Mouse (Mus musculus) embryonic facial prominence, embryonic 10.5 days (tissue): Measurements from ENCODE around the gene Nudt15. TPM values are rescaled to one million over a fixed set of nuclear protein-coding genes. Genes with fewer than 3 reads are reported as not detected.
"Not testable (repeated sequence)": the region's sequence is repeated elsewhere in the genome, so short reads cannot be mapped to it uniquely, and the experiment has no call there.

Source experiments
- DNase-seq: peaks from one replicate; pipeline ENCODE4 v3.0.0-alpha.2; 2017; ENCODE audit warnings: low spot score
- H3K27ac ChIP-seq: fragments of 300-500 bp; sonication (generic); replicated peaks from 2 replicates; pipeline ENCODE4 v1.5.1; 2016; ENCODE audit warnings: mild to moderate bottlenecking
- H3K27me3 ChIP-seq: fragments of 300-500 bp; sonication (generic); replicated peaks from 2 replicates; pipeline ENCODE4 v1.6.1; 2016; ENCODE audit warnings: low read depth, mild to moderate bottlenecking; ENCODE audit not compliant: poor library complexity, severe bottlenecking
- H3K36me3 ChIP-seq: fragments of 300-500 bp; sonication (generic); replicated peaks from 2 replicates; pipeline ENCODE4 v1.6.1; 2016; ENCODE audit warnings: mild to moderate bottlenecking, moderate library complexity
- H3K4me1 ChIP-seq: fragments of 300-500 bp; sonication (generic); 2 replicates; pipeline ENCODE4 v1.6.1; 2016
- H3K4me3 ChIP-seq: fragments of 300-500 bp; sonication (generic); 2 replicates; pipeline ENCODE4 v1.5.1; 2016; ENCODE audit warnings: mild to moderate bottlenecking, moderate library complexity
- H3K9me3 ChIP-seq: fragments of 300-500 bp; sonication (generic); 2 replicates; pipeline ENCODE4 v1.6.1; 2016; ENCODE audit warnings: mild to moderate bottlenecking
- WGBS: fragments of 180-500 bp; shearing (Covaris S2); methylation state at CpG from one replicate; pipeline ENCODE4 v1.1.7; 2016; 5-methylcytosine and 5-hydroxymethylcytosine counted together
- polyA plus RNA-seq: library from polyadenylated mRNA; unstranded; fragments of >200 nt; fragmentation: Nextera tagmentation; extraction: Ambion mirVana; gene quantifications from 2 replicates; pipeline ENCODE4 v1.2.1, GENCODE M21; 2016

Gene Nudt15
- 6.9 and 8.5 TPM in 2 replicates for polyA plus RNA-seq

- 88% methylated on average over 3 of the region's 3 CpGs for WGBS
- Histone ChIP-seq H3K9me3 (no peaks in the 10 kb centered on the region), H3K27me3 (no peaks in the 10 kb centered on the region), H3K4me1 (peaks cover 5% of the 10 kb centered on the region), H3K36me3 (no peaks in the 10 kb centered on the region), H3K4me3 (no peak within 1 kb of the TSS), H3K27ac (no peak within 1 kb of the TSS)
- DNase-seq = no peak
Measured at GRCm38 (mm10) chr14:73548051-73548450, at the start of gene Nudt15. Gene Nudt15 (minus strand): TSS chr14:73548242.

- Histone ChIP-seq H3K36me3 (peaks cover 79% of the 10 kb centered on the region), H3K27me3 (no peaks in the 10 kb centered on the region), H3K4me1 (no peaks in the 10 kb centered on the region), H3K9me3 (no peaks in the 10 kb centered on the region), H3K27ac (no peak overlapping the region), H3K4me3 (no peak overlapping the region)
- 82% methylated on average over 1 of the region's 1 CpGs for WGBS
- no peak for DNase-seq
Measured at GRCm38 (mm10) chr14:73592166-73592565, 44.1 kb upstream of the Nudt15 start.

GRCm38 (mm10) chr14:73588080-73588479 lies 40.0 kb upstream of the Nudt15 start:
- Histone ChIP-seq H3K36me3 (peaks cover 48% of the 10 kb centered on the region), H3K27ac (no peak overlapping the region)

GRCm38 (mm10) chr14:73576336-73576735 lies 28.3 kb upstream of the Nudt15 start:
- Histone ChIP-seq H3K4me3 (no peak overlapping the region), H3K27me3 (no peaks in the 10 kb centered on the region), H3K36me3 (peaks cover 63% of the 10 kb centered on the region), H3K27ac (no peak overlapping the region), H3K4me1 (no peaks in the 10 kb centered on the region), H3K9me3 (no peaks in the 10 kb centered on the region)
- no peak for DNase-seq

More at GRCm38 (mm10) chr14:73588080-73588479, 40.0 kb upstream of the Nudt15 start:
- Histone ChIP-seq H3K4me3 (no peak overlapping the region), H3K4me1 (no peaks in the 10 kb centered on the region), H3K9me3 (no peaks in the 10 kb centered on the region), H3K27me3 (no peaks in the 10 kb centered on the region)
- no peak for DNase-seq
- 84% methylated on average over 1 of the region's 1 CpGs for WGBS

- no peaks in the 10 kb centered on the region for H3K27me3 ChIP-seq
- H3K9me3 ChIP-seq = no peaks in the 10 kb centered on the region
- 90% methylated on average over 5 of the region's 5 CpGs for WGBS
- no peak for DNase-seq
- peaks cover 66% of the 10 kb centered on the region for H3K36me3 ChIP-seq
- no peak overlapping the region for H3K4me3 ChIP-seq
- no peaks in the 10 kb centered on the region for H3K4me1 ChIP-seq
- no peak overlapping the region for H3K27ac ChIP-seq
Measured at GRCm38 (mm10) chr14:73574053-73574452, 26.0 kb upstream of the Nudt15 start.

GRCm38 (mm10) chr14:73571143-73571542 lies 23.1 kb upstream of the Nudt15 start:
- H3K4me3 ChIP-seq = no peak overlapping the region
- no peaks in the 10 kb centered on the region for H3K27me3 ChIP-seq
- peaks cover 67% of the 10 kb centered on the region for H3K36me3 ChIP-seq
- 86% methylated on average over 4 of the region's 4 CpGs for WGBS
- H3K9me3 ChIP-seq = no peaks in the 10 kb centered on the region
- DNase-seq = no peak
- H3K27ac ChIP-seq = no peak overlapping the region
- no peaks in the 10 kb centered on the region for H3K4me1 ChIP-seq

- H3K36me3 ChIP-seq = peaks cover 55% of the 10 kb centered on the region
- DNase-seq, H3K27me3 ChIP-seq, H3K4me3 ChIP-seq, H3K9me3 ChIP-seq, H3K4me1 ChIP-seq, H3K27ac ChIP-seq: not testable (repeated sequence)
- 90% methylated on average over 4 of the region's 4 CpGs for WGBS
Measured at GRCm38 (mm10) chr14:73569831-73570230, 21.8 kb upstream of the Nudt15 start.

GRCm38 (mm10) chr14:73553122-73553696 lies 5.2 kb upstream of the Nudt15 start:
- Histone ChIP-seq H3K27ac (peak overlapping the region; percentile 95), H3K4me1 (peaks cover 14% of the 10 kb centered on the region), H3K4me3 (peak overlapping the region; percentile 94), H3K9me3 (no peaks in the 10 kb centered on the region), H3K27me3 (no peaks in the 10 kb centered on the region), H3K36me3 (peaks cover 24% of the 10 kb centered on the region)
- under 1% methylated on average over 10 of the region's 10 CpGs for WGBS
- no peak for DNase-seq

- H3K4me1 ChIP-seq = peaks cover 14% of the 10 kb centered on the region
- no peaks in the 10 kb centered on the region for H3K27me3 ChIP-seq
- peak overlapping the region; percentile 94 for H3K4me3 ChIP-seq
- WGBS = 4% methylated on average over 61 of the region's 61 CpGs
- H3K27ac ChIP-seq = peak overlapping the region; percentile 95
- peaks cover 22% of the 10 kb centered on the region for H3K36me3 ChIP-seq
- peak; percentile 98 for DNase-seq
- H3K9me3 ChIP-seq = no peaks in the 10 kb centered on the region
Measured at GRCm38 (mm10) chr14:73552341-73553121, 4.5 kb upstream of the Nudt15 start.

GRCm38 (mm10) chr14:73551164-73551563 lies 3.1 kb upstream of the Nudt15 start:
- Histone ChIP-seq H3K36me3 (peaks cover 9% of the 10 kb centered on the region), H3K4me3 (no peak overlapping the region), H3K27me3 (no peaks in the 10 kb centered on the region), H3K9me3 (no peaks in the 10 kb centered on the region), H3K27ac (no peak overlapping the region), H3K4me1 (peaks cover 14% of the 10 kb centered on the region)
- 84% methylated on average over 6 of the region's 6 CpGs for WGBS
- DNase-seq = no peak

- H3K4me1 ChIP-seq = peaks cover 14% of the 10 kb centered on the region
- H3K4me3 ChIP-seq = no peak overlapping the region
- H3K36me3 ChIP-seq = peaks cover 5% of the 10 kb centered on the region
- WGBS = 50% methylated on average over 8 of the region's 8 CpGs
- no peak overlapping the region for H3K27ac ChIP-seq
- no peak for DNase-seq
- H3K9me3 ChIP-seq = no peaks in the 10 kb centered on the region
- no peaks in the 10 kb centered on the region for H3K27me3 ChIP-seq
Measured at GRCm38 (mm10) chr14:73550732-73551131, 2.7 kb upstream of the Nudt15 start.

- WGBS = 51% methylated on average over 3 of the region's 3 CpGs
- Histone ChIP-seq H3K9me3 (no peaks in the 10 kb centered on the region), H3K27me3 (no peaks in the 10 kb centered on the region), H3K36me3 (peaks cover under 1% of the 10 kb centered on the region), H3K4me1 (peaks cover 14% of the 10 kb centered on the region), H3K27ac (no peak overlapping the region), H3K4me3 (no peak overlapping the region)
- no peak for DNase-seq
Measured at GRCm38 (mm10) chr14:73550291-73550690, 2.2 kb upstream of the Nudt15 start.

- Histone ChIP-seq H3K4me1 (peaks cover under 1% of the 10 kb centered on the region; the same call in 1 of the 2 replicates), H3K36me3 (no peaks in the 10 kb centered on the region), H3K9me3 (no peaks in the 10 kb centered on the region), H3K27me3 (no peaks in the 10 kb centered on the region), H3K4me3 (no peak overlapping the region), H3K27ac (no peak overlapping the region)
- WGBS = 67% methylated on average over 4 of the region's 4 CpGs
- DNase-seq = no peak
Measured at GRCm38 (mm10) chr14:73547034-73547433, 1.0 kb downstream of the Nudt15 start.
